Mouse (Mus musculus) MEL (cell line): ENCODE measurements around the gene N4bp3. TPM values are rescaled to one million over a fixed set of nuclear protein-coding genes. Genes with fewer than 3 reads are reported as not detected.
"Not testable (repeated sequence)": the region's sequence is repeated elsewhere in the genome, so short reads cannot be mapped to it uniquely, and the experiment has no call there.

Experiments
- DNase-seq: peaks from one replicate; pipeline ENCODE4 v3.0.0; 2011; ENCODE audit warnings: low read depth, low spot score
- H3K27ac ChIP-seq: 2 replicates; pipeline ENCODE4 v1.5.1; 2012; ENCODE audit warnings: low read depth, mild to moderate bottlenecking, control low read depth, low read length, moderate library complexity; ENCODE audit not compliant: control insufficient read depth
- H3K27me3 ChIP-seq, 2 experiments: fragments of 150-350 bp in 1 of 2; sonication (generic) in 1 of 2; 2 replicates each; pipeline ENCODE4 v1.6.1; 2012; ENCODE audit warnings: low read length in 2 of 2, mild to moderate bottlenecking in 2 of 2, improper control_type of control experiment in 1 of 2, moderate library complexity in 1 of 2; ENCODE audit not compliant: insufficient read depth in 2 of 2, control insufficient read depth in 1 of 2
- H3K36me3 ChIP-seq, 2 experiments: 2 replicates each; pipeline ENCODE4 v1.6.1; 2012 to 2014; ENCODE audit warnings: low read length in 2 of 2, improper control_type of control experiment in 1 of 2, inconsistent platforms in 1 of 2, mild to moderate bottlenecking in 1 of 2; ENCODE audit not compliant: insufficient read depth in 2 of 2, control insufficient read depth in 1 of 2
- H3K4me1 ChIP-seq, 2 experiments: fragments of 150-350 bp in 1 of 2; sonication (generic) in 1 of 2; 2 replicates each; pipeline ENCODE4 v1.6.1; 2012; ENCODE audit warnings: low read length in 2 of 2, improper control_type of control experiment in 1 of 2, mild to moderate bottlenecking in 1 of 2; ENCODE audit not compliant: insufficient read depth in 2 of 2, control insufficient read depth in 1 of 2
- H3K4me3 ChIP-seq, 2 experiments: fragments of 150-350 bp in 1 of 2; sonication (generic) in 1 of 2; 2 replicates each; pipeline ENCODE4 v1.5.1; 2012; ENCODE audit warnings: low read depth in 2 of 2, low read length in 2 of 2, mild to moderate bottlenecking in 2 of 2, moderate library complexity in 2 of 2, control low read depth in 1 of 2, improper control_type of control experiment in 1 of 2; ENCODE audit not compliant: control insufficient read depth in 1 of 2, insufficient read depth in 1 of 2
- H3K79me2 ChIP-seq: 2 replicates; pipeline ENCODE4 v1.6.1; 2012; ENCODE audit warnings: mild to moderate bottlenecking, low read length, moderate library complexity; ENCODE audit not compliant: control insufficient read depth, poor library complexity, insufficient read depth
- H3K9ac ChIP-seq: 2 replicates; pipeline ENCODE4 v1.6.1; 2012; ENCODE audit warnings: low read depth, mild to moderate bottlenecking, control low read depth, low read length, moderate library complexity; ENCODE audit not compliant: control insufficient read depth, poor library complexity, severe bottlenecking
- H3K9me3 ChIP-seq: fragments of 150-350 bp; sonication (generic); replicated peaks from 2 replicates; pipeline ENCODE4 v1.6.1; 2012; ENCODE audit warnings: mild to moderate bottlenecking, low read length, improper control_type of control experiment, moderate library complexity; ENCODE audit not compliant: insufficient read depth
- BHLHE40 ChIP-seq: IDR thresholded peaks from 2 replicates; pipeline ENCODE4 v1.6.1; 2012; ENCODE audit warnings: low read depth, mild to moderate bottlenecking, inconsistent platforms, low read length, improper control_type of control experiment, borderline replicate concordance
- EP300 ChIP-seq, 2 experiments: IDR thresholded peaks; 2 replicates each; pipeline ENCODE4 v1.6.1; 2011; ENCODE audit warnings: improper control_type of control experiment in 2 of 2, low read length in 2 of 2, low read depth in 1 of 2, mild to moderate bottlenecking in 1 of 2
- GATA1 ChIP-seq: IDR thresholded peaks from 2 replicates; pipeline ENCODE4 v1.6.1; 2011; ENCODE audit warnings: low read depth, low read length, improper control_type of control experiment
- KAT2A ChIP-seq: conservative IDR thresholded peaks from 2 replicates; pipeline ENCODE4 v1.6.1; 2012; ENCODE audit warnings: low read depth, low read length, improper control_type of control experiment, inconsistent platforms
- MAX ChIP-seq: IDR thresholded peaks from 2 replicates; pipeline ENCODE4 v1.6.1; 2011; ENCODE audit warnings: low read length, improper control_type of control experiment
- MXI1 ChIP-seq: IDR thresholded peaks from 2 replicates; pipeline ENCODE4 v1.6.1; 2011; ENCODE audit warnings: mild to moderate bottlenecking, low read depth, low read length, improper control_type of control experiment
- NELFE ChIP-seq: IDR thresholded peaks from 2 replicates; pipeline ENCODE4 v1.6.1; 2011; ENCODE audit warnings: low read depth, low read length, improper control_type of control experiment
- NRF1 ChIP-seq: IDR thresholded peaks from 2 replicates; pipeline ENCODE4 v1.6.1; 2014; ENCODE audit warnings: low read depth, mild to moderate bottlenecking, inconsistent platforms, low read length, improper control_type of control experiment, moderate library complexity; ENCODE audit not compliant: poor library complexity, insufficient read depth, severe bottlenecking
- RAD21 ChIP-seq: IDR thresholded peaks from 2 replicates; pipeline ENCODE4 v1.6.1; 2011; ENCODE audit warnings: mild to moderate bottlenecking, low read depth, low read length, improper control_type of control experiment
- TBP ChIP-seq: IDR thresholded peaks from 2 replicates; pipeline ENCODE4 v1.8.0; 2011; ENCODE audit warnings: low read depth, low read length, improper control_type of control experiment
- UBTF ChIP-seq: IDR thresholded peaks from 2 replicates; pipeline ENCODE4 v1.6.1; 2012; ENCODE audit warnings: low read depth, mild to moderate bottlenecking, inconsistent platforms, low read length, improper control_type of control experiment, moderate library complexity, borderline replicate concordance; ENCODE audit not compliant: insufficient read depth
- polyA plus RNA-seq, 2 experiments: library from polyadenylated mRNA; stranded (reverse) in 1 of 2; unstranded in 1 of 2; fragments of >175 nt in 1 of 2; fragments of >200 nt in 1 of 2; gene quantifications; 2 replicates each; pipeline versions ENCODE4 v1.2.1 to v1.2.4; 2012; ENCODE audit warnings: low replicate concordance in 2 of 2, low read depth in 1 of 2; ENCODE audit not compliant: insufficient read length in 2 of 2, insufficient read depth in 1 of 2, missing spikeins in 1 of 2
- total RNA-seq: library from RNA; depleted of rRNA; stranded (reverse); fragments of 300-350 nt; gene quantifications from 2 replicates; pipeline ENCODE4 v1.2.3, GENCODE M21; 2012

The N4bp3 gene
- total and polyA plus RNA-seq, 3 experiments: 6.9 to 11.5 TPM; not detected in 1

DNA sequence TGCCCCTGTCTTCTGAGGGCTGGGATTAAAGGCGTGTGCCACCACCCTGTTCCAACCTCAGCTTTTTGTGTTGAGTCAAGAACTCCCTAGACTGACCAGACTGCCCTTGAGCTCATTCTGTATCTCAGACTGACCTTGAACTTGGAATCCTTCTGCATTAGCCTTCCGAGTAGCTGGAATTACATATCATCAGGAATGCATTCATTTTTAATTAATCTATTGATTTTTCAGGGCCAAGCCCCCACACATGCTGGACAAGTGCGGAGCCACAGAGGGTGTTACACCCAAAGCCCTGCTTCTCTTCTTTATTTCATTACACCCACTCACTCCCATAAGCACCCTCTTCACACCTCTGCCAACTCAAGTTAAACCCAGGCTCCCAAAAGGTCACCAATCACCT lies 16.9 kb downstream of the N4bp3 start:
- no peak for DNase-seq
- Histone ChIP-seq H3K27me3 (no peaks in the 10 kb centered on the region), H3K4me3 (no peak overlapping the region), H3K27ac (no peak overlapping the region), H3K9ac (no peak overlapping the region), H3K79me2 (peaks cover 36% of the 10 kb centered on the region), H3K9me3 (no peaks in the 10 kb centered on the region), H3K36me3 (peaks cover 1 to 51% of the 10 kb centered on the region in 2 experiments; a peak in 2 of 4 replicates), H3K4me1 (peaks cover 12 to 57% of the 10 kb centered on the region in 2 experiments)
- TF ChIP-seq KAT2A (no peak), GATA1 (no peak), NRF1 (no peak), MAX (no peak), RAD21 (no peak), NELFE (no peak), UBTF (no peak)

DNA sequence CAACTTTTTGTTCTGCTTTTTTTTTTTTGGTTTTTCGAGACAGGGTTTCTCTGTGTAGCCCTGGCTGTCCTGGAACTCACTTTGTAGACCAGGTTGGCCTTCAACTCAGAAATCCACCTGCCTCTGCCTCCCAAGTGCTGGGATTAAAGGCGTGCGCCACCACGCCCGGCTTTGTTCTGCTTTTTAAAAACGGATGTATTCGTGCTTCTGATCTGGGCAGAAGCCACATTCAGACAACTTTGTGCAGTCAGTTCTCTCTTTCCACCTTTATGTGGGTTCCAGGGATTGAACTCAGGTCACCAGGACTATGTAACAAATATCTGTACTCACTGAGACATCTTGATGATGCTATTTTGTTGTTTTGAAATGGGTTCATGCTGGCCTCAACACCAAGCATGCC lies 17.4 kb downstream of the N4bp3 start:
- H3K4me1 ChIP-seq: peaks cover 12 to 54% of the 10 kb centered on the region in 2 experiments
- DNase-seq: peak; percentile 75
- peaks cover 2 to 47% of the 10 kb centered on the region in 2 experiments; a peak in 2 of 4 replicates for H3K36me3 ChIP-seq

DNA sequence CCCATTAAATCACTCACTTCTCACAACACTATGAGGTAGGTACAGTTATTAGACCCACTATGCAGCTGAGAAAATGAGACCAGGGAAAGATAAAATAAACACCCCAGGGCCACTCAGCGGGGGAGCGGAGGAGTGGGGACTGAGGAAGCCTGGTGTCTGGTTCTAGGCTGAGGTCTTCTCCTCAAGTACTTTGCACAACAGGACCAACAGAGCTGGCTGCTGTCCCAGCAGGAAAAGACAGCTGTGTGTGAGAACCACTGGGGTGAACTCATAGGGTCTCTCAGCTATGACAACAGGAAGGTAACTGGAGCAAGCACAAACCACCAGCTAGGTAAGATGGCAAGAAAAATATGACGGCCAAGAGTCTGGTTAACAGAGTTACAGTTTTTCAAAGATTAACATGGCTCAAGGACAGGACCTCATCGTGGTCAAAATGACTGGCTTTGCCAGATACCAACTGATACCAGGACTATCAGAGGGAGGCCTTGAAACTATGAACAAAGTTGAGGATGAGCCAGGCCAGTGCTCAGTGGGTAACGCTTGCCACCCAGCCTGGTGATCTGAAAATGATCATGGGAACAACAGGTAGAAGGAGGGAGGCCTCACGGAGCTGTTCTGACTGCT lies 18.4 kb downstream of the N4bp3 start:
- Histone ChIP-seq H3K27me3 (no peaks in the 10 kb centered on the region), H3K4me1 (peaks cover 12 to 50% of the 10 kb centered on the region in 2 experiments), H3K9me3 (no peaks in the 10 kb centered on the region), H3K27ac (no peak overlapping the region), H3K36me3 (peaks cover 4 to 45% of the 10 kb centered on the region in 2 experiments), H3K4me3 (no peak overlapping the region)
- TF ChIP-seq EP300 (IDR thresholded peaks at IDR 0.05; ENCODE audit: low read depth in 1 of 2, low read length in 2 of 2) (peak in 1 of 2 experiments; percentile 30; a peak in 1 of 4 replicates), BHLHE40 (no peak)
- TF ChIP-seq, all 39 proteins: peak for 1
- DNase-seq: no peak
- peaks cover 36% of the 10 kb centered on the region for H3K79me2 ChIP-seq
- H3K9ac ChIP-seq: no peak overlapping the region

More for the DNA sequence above, 17.4 kb downstream of the N4bp3 start:
- not testable (repeated sequence) for H3K9ac ChIP-seq, H3K27me3 ChIP-seq, H3K9me3 ChIP-seq, H3K4me3 ChIP-seq
- TF ChIP-seq EP300 (IDR thresholded peaks at IDR 0.05; ENCODE audit: low read depth in 1 of 2, low read length in 2 of 2) (0 out of 4 replicates have a peak, but pooled peaks of 1 of the 2 experiments have one; percentile 19), TBP (0 out of 2 replicates have a peak, but pooled peaks have one; percentile 51), MXI1 (0 out of 2 replicates have a peak, but pooled peaks have one; percentile 29)
- H3K79me2 ChIP-seq: peaks cover 36% of the 10 kb centered on the region
- H3K27ac ChIP-seq: peak overlapping the region; percentile 2; the same call in 1 of the 2 replicates
